Mouse (Mus musculus): ENCODE measurements around the gene Eva1c. TPM values are rescaled to one million over a fixed set of nuclear protein-coding genes. Genes with fewer than 3 reads are reported as not detected.

Gene Eva1c
- polyA plus RNA-seq, 1 experiment from 2014 or later, result 1.3 TPM

DNA sequence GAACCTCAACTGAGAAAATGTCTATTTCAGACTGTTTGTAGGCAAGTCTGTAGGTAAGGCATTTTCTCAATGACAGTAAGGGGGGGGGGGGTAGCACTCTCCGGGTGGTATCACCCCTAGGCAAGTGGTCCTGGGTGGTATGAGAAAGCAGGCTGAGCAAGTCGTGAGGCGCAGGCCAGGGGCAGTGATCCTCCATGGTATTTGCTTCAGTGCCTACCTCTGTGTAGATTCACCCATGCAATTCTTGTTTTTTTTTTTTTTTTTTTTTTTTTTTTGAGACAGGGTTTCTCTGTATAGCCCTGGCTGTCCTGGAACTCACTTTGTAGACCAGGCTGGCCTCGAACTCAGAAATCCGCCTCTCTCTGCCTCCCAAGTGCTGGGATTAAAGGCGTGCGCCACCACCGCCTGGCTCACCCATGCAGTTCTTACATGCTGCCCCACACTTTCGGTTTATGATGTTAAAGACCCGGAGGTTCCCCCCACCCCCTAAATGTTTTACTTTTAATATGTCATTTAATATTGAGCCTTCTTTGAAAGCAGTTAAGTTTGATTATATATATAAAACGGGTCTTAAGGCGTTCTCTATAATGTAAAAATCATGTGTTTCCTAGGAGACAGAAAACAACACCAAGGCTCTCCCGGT lies 107.1 kb downstream of the Eva1c start:
- no peak for DNase-seq (ENCODE audit: low spot score, missing footprints)
- Histone ChIP-seq H3K4me2 (peak overlapping the region; percentile 80), H3K9ac (ENCODE audit: low read length) (peak overlapping the region; percentile 89), H3K27me3 (ENCODE audit: control insufficient read depth, insufficient read depth, low read length) (no peaks in the 10 kb centered on the region), H3K27ac (ENCODE audit: low read depth, low read length) (no peak overlapping the region; the same call in 1 of the 2 replicates), H3K4me3 (ENCODE audit: low read depth, low read length) (peak overlapping the region; percentile 77), H3K9me3 (ENCODE audit: control insufficient read depth, low read length) (no peaks in the 10 kb centered on the region), H3K4me1 (ENCODE audit: control insufficient read depth, insufficient read depth, low read length) (peaks cover 6% of the 10 kb centered on the region; the same call in 1 of the 2 replicates), H3K36me3 (ENCODE audit: control insufficient read depth, insufficient read depth, low read length) (no peaks in the 10 kb centered on the region)
- 33% methylated on average over 13 of the region's 13 CpGs for WGBS
- ATAC-seq (ENCODE audit: low FRiP score), result no peak

DNA sequence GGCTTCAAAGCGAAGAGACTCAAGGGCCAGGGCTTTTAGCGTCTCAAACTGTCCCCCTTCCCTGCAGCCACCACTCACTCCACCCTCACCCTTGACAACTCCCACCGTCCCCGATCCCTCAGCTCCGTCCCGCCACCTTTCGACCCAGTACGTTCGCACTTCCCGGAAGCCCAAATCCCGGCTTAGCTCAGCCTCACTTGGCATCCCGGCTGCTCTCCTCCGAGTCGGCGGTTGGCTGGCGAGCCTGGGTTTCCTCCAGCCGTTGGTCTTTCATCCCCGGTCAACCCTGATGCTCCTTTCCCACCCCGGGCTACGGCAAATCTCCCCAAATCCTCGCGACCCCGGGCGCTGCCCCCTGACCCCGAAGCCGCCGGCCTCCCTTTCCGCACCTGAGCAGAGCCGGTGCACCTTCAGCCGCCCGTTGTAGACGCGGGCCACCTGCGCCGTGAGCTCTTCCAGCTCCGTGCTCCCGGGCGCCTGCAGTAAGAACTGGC lies 107.7 kb downstream of the Eva1c start:
- H3K9ac ChIP-seq (ENCODE audit: low read length), result peak overlapping the region; percentile 89
- peak overlapping the region; percentile 77 for H3K27ac ChIP-seq (ENCODE audit: low read depth, low read length)
- no peaks in the 10 kb centered on the region for H3K27me3 ChIP-seq (ENCODE audit: control insufficient read depth, insufficient read depth, low read length)
- peak; percentile 54 for ATAC-seq (ENCODE audit: low FRiP score)
- H3K4me1 ChIP-seq (ENCODE audit: control insufficient read depth, insufficient read depth, low read length), result peaks cover 6% of the 10 kb centered on the region; the same call in 1 of the 2 replicates
- under 1% methylated on average over 38 of the region's 38 CpGs for WGBS
- H3K36me3 ChIP-seq (ENCODE audit: control insufficient read depth, insufficient read depth, low read length), result no peaks in the 10 kb centered on the region
- no peaks in the 10 kb centered on the region for H3K9me3 ChIP-seq (ENCODE audit: control insufficient read depth, low read length)
- H3K4me3 ChIP-seq (ENCODE audit: low read depth, low read length), result peak overlapping the region; percentile 77
- peak overlapping the region; percentile 80 for H3K4me2 ChIP-seq
- DNase-seq (ENCODE audit: low spot score, missing footprints), result no peak

DNA sequence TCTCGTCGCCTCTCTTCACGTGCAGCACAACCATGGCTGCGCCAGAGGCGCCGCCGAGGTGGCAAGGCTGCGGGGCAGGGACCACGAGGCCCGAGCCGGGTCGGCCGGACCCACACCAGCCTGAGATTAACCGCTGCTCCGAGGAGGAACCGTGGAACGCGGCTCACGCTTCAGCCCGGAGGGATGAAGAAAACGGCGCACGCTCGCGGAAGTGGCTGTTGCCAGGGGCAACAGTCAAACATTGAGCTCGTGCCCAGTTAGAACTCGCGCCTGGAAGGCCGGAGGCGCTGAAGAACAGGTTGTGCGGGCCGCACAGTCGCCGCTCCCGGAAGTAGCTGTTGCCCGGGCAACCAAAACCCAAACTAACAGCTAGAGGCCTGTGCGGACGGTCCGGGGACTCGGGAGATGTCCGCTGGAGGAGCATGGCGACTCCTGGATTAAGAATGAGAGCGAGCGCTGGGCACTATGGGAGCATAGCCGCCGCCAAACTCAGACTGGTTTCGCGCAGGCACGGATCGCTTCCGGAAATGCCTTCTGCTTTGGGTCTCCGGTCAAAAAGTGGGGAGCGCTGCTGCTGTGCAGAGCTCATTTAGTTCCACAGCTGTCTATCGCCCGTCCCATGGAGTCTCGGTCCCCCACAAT lies 108.3 kb downstream of the Eva1c start, which contains the start of gene Cfap298:
Gene Cfap298 (minus strand): TSS at position 428 of the 642 bp plus-strand sequence.
- Histone ChIP-seq H3K4me3 (ENCODE audit: low read depth, low read length) (peak within 1 kb of the TSS; percentile 77), H3K36me3 (ENCODE audit: control insufficient read depth, insufficient read depth, low read length) (no peaks in the 10 kb centered on the region), H3K9ac (ENCODE audit: low read length) (peak within 1 kb of the TSS; percentile 89), H3K9me3 (ENCODE audit: control insufficient read depth, low read length) (no peaks in the 10 kb centered on the region), H3K4me1 (ENCODE audit: control insufficient read depth, insufficient read depth, low read length) (peaks cover 6% of the 10 kb centered on the region; the same call in 1 of the 2 replicates), H3K4me2 (peak within 1 kb of the TSS; percentile 80), H3K27me3 (ENCODE audit: control insufficient read depth, insufficient read depth, low read length) (no peaks in the 10 kb centered on the region), H3K27ac (ENCODE audit: low read depth, low read length) (peak within 1 kb of the TSS; percentile 77)
- under 1% methylated on average over 56 of the region's 56 CpGs for WGBS
- ATAC-seq (ENCODE audit: low FRiP score) (peak; percentile 98), DNase-seq (ENCODE audit: low spot score, missing footprints) (peak; percentile 99)

DNA sequence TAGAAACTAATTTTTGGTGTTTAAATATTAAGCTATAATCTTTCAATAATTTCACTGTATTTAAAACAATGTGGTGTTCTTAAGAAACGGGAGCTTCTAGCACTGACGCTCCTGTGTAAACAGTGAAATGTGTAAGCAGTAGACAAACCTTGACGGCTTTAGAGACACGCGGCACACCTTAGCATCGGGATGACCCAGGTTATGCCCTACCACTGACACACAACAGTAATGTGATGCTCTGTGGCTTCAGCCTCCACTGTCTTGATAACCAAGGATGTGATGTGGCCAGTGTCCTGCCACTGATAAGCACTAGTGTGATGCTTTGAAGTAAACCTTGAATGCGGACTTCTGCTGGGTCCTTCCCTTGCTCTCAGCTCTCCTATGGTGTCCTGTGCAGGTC lies 114.7 kb downstream of the Eva1c start:
- WGBS, result 94% methylated on average over 7 of the region's 7 CpGs
- H3K27ac ChIP-seq (ENCODE audit: low read depth, low read length), result no peak overlapping the region
- no peaks in the 10 kb centered on the region for H3K27me3 ChIP-seq (ENCODE audit: control insufficient read depth, insufficient read depth, low read length)
- H3K9ac ChIP-seq (ENCODE audit: low read length), result no peak overlapping the region
- DNase-seq (ENCODE audit: low spot score, missing footprints) (peak; percentile 28), ATAC-seq (ENCODE audit: low FRiP score) (no peak)
- H3K4me3 ChIP-seq (ENCODE audit: low read depth, low read length), result no peak overlapping the region
- no peak overlapping the region for H3K4me2 ChIP-seq
- no peaks in the 10 kb centered on the region for H3K4me1 ChIP-seq (ENCODE audit: control insufficient read depth, insufficient read depth, low read length)
- no peaks in the 10 kb centered on the region for H3K9me3 ChIP-seq (ENCODE audit: control insufficient read depth, low read length)
- no peaks in the 10 kb centered on the region for H3K36me3 ChIP-seq (ENCODE audit: control insufficient read depth, insufficient read depth, low read length)

DNA sequence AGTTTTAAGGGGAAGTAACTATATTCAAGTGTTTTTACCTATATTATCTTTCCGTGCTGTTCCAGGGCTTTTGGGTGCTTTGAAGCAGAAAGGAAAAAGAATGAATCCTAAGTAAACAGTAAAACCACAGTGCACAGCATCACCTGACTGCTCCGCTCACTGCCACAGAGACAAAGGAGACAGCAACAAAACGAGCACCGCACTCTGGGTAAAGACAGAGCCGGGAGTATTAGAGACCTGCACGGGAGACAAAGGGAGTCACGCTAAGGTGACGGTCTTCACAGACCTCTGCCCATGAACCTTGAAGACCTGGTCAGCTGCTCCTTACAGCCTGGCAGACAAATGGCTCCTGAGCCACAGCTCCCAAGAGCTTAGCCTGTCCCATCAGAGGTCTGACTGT lies 120.5 kb downstream of the Eva1c start:
- DNase-seq (ENCODE audit: low spot score, missing footprints) (peak; percentile 54), ATAC-seq (ENCODE audit: low FRiP score) (no peak)
- Histone ChIP-seq H3K27me3 (ENCODE audit: control insufficient read depth, insufficient read depth, low read length) (no peaks in the 10 kb centered on the region), H3K4me2 (no peak overlapping the region), H3K27ac (ENCODE audit: low read depth, low read length) (no peak overlapping the region), H3K4me3 (ENCODE audit: low read depth, low read length) (no peak overlapping the region), H3K9me3 (ENCODE audit: control insufficient read depth, low read length) (no peaks in the 10 kb centered on the region), H3K36me3 (ENCODE audit: control insufficient read depth, insufficient read depth, low read length) (no peaks in the 10 kb centered on the region), H3K9ac (ENCODE audit: low read length) (no peak overlapping the region), H3K4me1 (ENCODE audit: control insufficient read depth, insufficient read depth, low read length) (no peaks in the 10 kb centered on the region)
- 80% methylated on average over 8 of the region's 8 CpGs for WGBS

DNA sequence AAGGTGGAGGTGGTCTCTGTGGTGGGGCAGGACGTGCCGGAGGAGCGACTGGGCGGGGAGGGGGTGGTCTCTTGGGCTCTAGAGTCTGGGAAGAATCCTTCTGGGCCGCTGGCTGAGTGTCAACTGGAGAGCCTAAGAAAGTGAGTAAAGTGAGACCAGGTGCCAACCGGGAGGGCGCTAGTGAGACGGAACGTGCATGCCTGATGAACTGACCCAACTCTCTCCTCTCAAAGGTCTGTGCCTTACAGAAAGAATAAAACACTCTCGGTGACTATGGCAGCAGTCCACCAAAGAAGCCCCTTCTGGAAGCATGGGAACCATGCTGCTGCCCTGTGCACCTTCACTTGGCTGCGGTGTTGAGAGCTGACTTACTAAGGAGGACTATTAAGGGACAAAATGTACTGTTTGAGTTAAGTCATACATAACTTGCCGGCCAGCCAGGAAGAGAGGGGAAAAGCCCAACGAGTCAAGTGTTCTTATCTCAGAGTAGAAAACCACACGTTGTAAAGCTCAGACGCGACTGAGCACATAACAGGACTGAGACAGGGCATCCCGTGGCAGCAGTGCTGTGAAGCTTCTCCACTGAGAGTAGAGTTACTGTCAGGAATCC lies 123.9 kb downstream of the Eva1c start:
- Histone ChIP-seq H3K36me3 (ENCODE audit: control insufficient read depth, insufficient read depth, low read length) (no peaks in the 10 kb centered on the region), H3K4me2 (no peak overlapping the region), H3K9ac (ENCODE audit: low read length) (no peak overlapping the region), H3K9me3 (ENCODE audit: control insufficient read depth, low read length) (no peaks in the 10 kb centered on the region), H3K4me3 (ENCODE audit: low read depth, low read length) (no peak overlapping the region), H3K4me1 (ENCODE audit: control insufficient read depth, insufficient read depth, low read length) (no peaks in the 10 kb centered on the region), H3K27me3 (ENCODE audit: control insufficient read depth, insufficient read depth, low read length) (no peaks in the 10 kb centered on the region), H3K27ac (ENCODE audit: low read depth, low read length) (no peak overlapping the region)
- WGBS, result 62% methylated on average over 17 of the region's 17 CpGs
- DNase-seq (ENCODE audit: low spot score, missing footprints) (no peak), ATAC-seq (ENCODE audit: low FRiP score) (no peak)

DNA sequence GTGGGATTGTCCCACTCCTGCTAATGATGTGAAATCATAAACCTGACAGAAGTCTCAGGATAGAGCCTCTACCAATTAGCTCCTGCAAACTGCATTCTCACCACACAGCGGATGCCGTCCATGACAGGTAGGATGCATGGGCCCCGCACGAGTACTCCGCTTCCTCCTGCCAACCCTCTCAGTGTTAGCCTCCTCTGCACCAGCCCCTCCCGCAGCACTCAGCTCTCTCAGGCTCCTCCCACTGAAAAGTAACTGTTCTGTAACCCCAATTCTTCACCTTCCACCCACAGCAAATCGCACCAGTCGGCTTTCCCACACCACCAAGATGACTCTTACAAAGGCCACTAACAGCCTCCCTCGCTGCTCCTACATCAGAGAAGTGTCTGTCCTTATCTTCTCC lies 126.6 kb downstream of the Eva1c start:
- H3K4me2 ChIP-seq, result no peak overlapping the region
- no peaks in the 10 kb centered on the region for H3K4me1 ChIP-seq (ENCODE audit: control insufficient read depth, insufficient read depth, low read length)
- 91% methylated on average over 9 of the region's 9 CpGs for WGBS
- DNase-seq (ENCODE audit: low spot score, missing footprints), result no peak
- H3K9ac ChIP-seq (ENCODE audit: low read length), result no peak overlapping the region
- no peak overlapping the region for H3K4me3 ChIP-seq (ENCODE audit: low read depth, low read length)
- no peak for ATAC-seq (ENCODE audit: low FRiP score)
- no peaks in the 10 kb centered on the region for H3K9me3 ChIP-seq (ENCODE audit: control insufficient read depth, low read length)
- no peak overlapping the region for H3K27ac ChIP-seq (ENCODE audit: low read depth, low read length)
- H3K36me3 ChIP-seq (ENCODE audit: control insufficient read depth, insufficient read depth, low read length), result no peaks in the 10 kb centered on the region
- no peaks in the 10 kb centered on the region for H3K27me3 ChIP-seq (ENCODE audit: control insufficient read depth, insufficient read depth, low read length)

DNA sequence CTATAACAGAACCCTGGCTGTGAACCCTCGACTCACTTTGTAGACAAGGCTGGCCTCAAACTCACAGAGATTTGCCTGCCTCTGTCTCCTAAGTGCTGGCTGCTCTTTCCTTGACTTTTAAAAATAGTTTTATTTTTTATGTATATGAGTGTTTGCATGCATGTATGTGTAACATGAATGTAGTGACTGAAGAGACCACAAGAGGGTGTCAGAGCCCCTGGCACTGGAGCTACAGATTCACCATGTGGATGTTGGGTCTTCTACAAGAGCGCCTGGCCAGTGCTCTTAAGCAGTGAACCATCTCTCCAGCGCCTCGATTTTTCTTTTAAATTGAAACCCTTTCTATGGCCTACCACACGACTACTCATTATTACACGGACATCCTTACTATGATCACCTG lies 127.3 kb downstream of the Eva1c start:
- Histone ChIP-seq H3K9ac (ENCODE audit: low read length) (no peak overlapping the region), H3K9me3 (ENCODE audit: control insufficient read depth, low read length) (no peaks in the 10 kb centered on the region), H3K27ac (ENCODE audit: low read depth, low read length) (no peak overlapping the region), H3K27me3 (ENCODE audit: control insufficient read depth, insufficient read depth, low read length) (no peaks in the 10 kb centered on the region), H3K36me3 (ENCODE audit: control insufficient read depth, insufficient read depth, low read length) (no peaks in the 10 kb centered on the region), H3K4me2 (no peak overlapping the region), H3K4me3 (ENCODE audit: low read depth, low read length) (no peak overlapping the region), H3K4me1 (ENCODE audit: control insufficient read depth, insufficient read depth, low read length) (no peaks in the 10 kb centered on the region)
- DNase-seq (ENCODE audit: low spot score, missing footprints) (peak; percentile 82), ATAC-seq (ENCODE audit: low FRiP score) (no peak)
- WGBS, result 92% methylated on average over 6 of the region's 6 CpGs
